Mouse (Mus musculus): ENCODE measurements around the gene Ndrg2.

DNA sequence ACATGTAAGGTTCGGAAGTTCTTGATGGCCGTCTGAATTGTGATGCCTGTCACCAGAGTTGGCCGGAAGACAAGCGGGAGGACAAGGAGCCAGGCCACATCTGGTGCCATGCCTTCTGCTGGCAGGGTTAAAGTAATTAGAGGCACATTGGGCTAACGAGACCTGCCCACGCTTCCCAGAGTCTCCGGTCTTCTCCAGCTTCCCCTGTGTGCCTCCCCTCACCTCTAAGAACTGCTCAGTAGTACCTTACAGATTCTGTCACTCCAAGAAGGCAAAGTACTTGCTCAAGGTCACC lies 8.6 kb upstream of the Ndrg2 start, which contains the start of gene Rnase13:
- TF ChIP-seq MAFK (IDR thresholded peaks at IDR 0.05; ENCODE audit: insufficient read depth, low read depth, low read length) (no peak), ZNF384 (IDR thresholded peaks at IDR 0.05; ENCODE audit: low read depth, low read length) (no peak), HCFC1 (IDR thresholded peaks at IDR 0.05; ENCODE audit: borderline replicate concordance, insufficient read depth, low read length) (no peak), ZC3H11A (IDR thresholded peaks at IDR 0.05; ENCODE audit: borderline replicate concordance, low read depth, low read length) (no peak)
